In the genomic region with DNA sequence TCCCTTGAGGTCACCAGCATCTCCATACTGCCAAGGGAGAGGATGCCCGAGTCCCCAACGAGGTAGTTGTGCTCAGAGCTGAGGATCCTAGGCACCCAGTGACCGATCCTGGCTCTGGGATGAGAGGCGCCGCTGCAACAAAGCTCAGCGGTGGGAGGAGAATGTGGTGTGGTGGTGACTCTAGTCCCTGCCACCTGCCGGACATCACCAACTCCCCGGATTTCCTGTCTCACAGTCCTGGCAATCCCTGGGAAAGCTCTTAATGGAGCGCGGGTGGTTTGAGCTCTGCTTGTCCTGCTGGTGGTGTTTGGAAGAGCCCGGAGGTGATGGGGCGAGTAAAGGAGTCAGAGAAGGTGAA, we compare ENCODE assay signal across 8 mouse cellular contexts. TPM values are rescaled to one million over a fixed set of nuclear protein-coding genes. Genes with fewer than 3 reads are reported as not detected.
DNase-seq lines count a peak whose midpoint lies in the region; ATAC-seq and TF ChIP-seq lines count a peak whose summit lies in the region.

No protein-coding gene starts in this region.

- peak; percentile 68 for ATAC-seq in forebrain, embryonic 11.5 days (replicated peaks; ENCODE audit: low FRiP score)
- peak; percentile 62 for ATAC-seq in neural tube, embryonic 12.5 days (ENCODE audit: low FRiP score, low read depth)

- no peak for TF ChIP-seq EP300 in heart, adult 2 months (IDR thresholded peaks at IDR 0.05; ENCODE audit: insufficient read depth, low read depth, low read length)

- 0% methylated on average over 12 of the region's 12 CpGs for WGBS in heart, adult 2 months
- WGBS in forebrain, embryonic 11.5 days, result under 1% methylated on average over 12 of the region's 12 CpGs
- 2% methylated on average over 12 of the region's 12 CpGs for WGBS in neural tube, embryonic 12.5 days

- H3K36me3 ChIP-seq in heart, adult 2 months (ENCODE audit: control insufficient read depth, insufficient read depth, low read length), result no peaks in the 10 kb centered on the region
- no peaks in the 10 kb centered on the region for H3K36me3 ChIP-seq in forebrain, embryonic 11.5 days (ENCODE audit: control insufficient read depth, insufficient read depth, low read length)
- no peaks in the 10 kb centered on the region for H3K36me3 ChIP-seq in neural tube, embryonic 12.5 days

- H3K9ac ChIP-seq in heart, adult 2 months (ENCODE audit: low read depth, low read length), result peak overlapping the region; percentile 21; the same call in 1 of the 2 replicates
- H3K9ac ChIP-seq in forebrain, embryonic 11.5 days (ENCODE audit: low read length), result peak overlapping the region; percentile 57
- H3K9ac ChIP-seq in neural tube, embryonic 12.5 days, result peak overlapping the region; percentile 53

- H3K4me2 ChIP-seq in forebrain, embryonic 11.5 days (ENCODE audit: low read depth, low read length, severe bottlenecking), result peak overlapping the region; percentile 97
- H3K4me2 ChIP-seq in neural tube, embryonic 12.5 days (replicated peaks), result peak overlapping the region; percentile 99

- TF ChIP-seq CTCF in heart, adult 2 months (IDR thresholded peaks at IDR 0.05), result no peak

- no peaks in the 10 kb centered on the region; the same call in 1 of the 2 replicates for H3K4me1 ChIP-seq in heart, adult 2 months (ENCODE audit: control insufficient read depth, insufficient read depth, low read length)
- H3K4me1 ChIP-seq in forebrain, embryonic 11.5 days (replicated peaks; ENCODE audit: control insufficient read depth, insufficient read depth, low read length), result 0 out of 2 replicates have a peak, but pooled peaks cover 2% of the 10 kb centered on the region
- peaks cover 12% of the 10 kb centered on the region for H3K4me1 ChIP-seq in neural tube, embryonic 12.5 days

- H3K27me3 ChIP-seq in heart, adult 2 months (ENCODE audit: control insufficient read depth, insufficient read depth, low read length), result no peaks in the 10 kb centered on the region
- no peaks in the 10 kb centered on the region; the same call in none of the 2 replicates for H3K27me3 ChIP-seq in forebrain, embryonic 11.5 days (ENCODE audit: control insufficient read depth, insufficient read depth, low read length)
- peaks cover 7% of the 10 kb centered on the region; the same call in 1 of the 2 replicates for H3K27me3 ChIP-seq in neural tube, embryonic 12.5 days (replicated peaks)

- no peaks in the 10 kb centered on the region for H3K79me2 ChIP-seq in heart, adult 2 months (replicated peaks; ENCODE audit: control insufficient read depth, insufficient read depth, low read length)

- no peak for TF ChIP-seq POLR2A in heart, adult 2 months (IDR thresholded peaks at IDR 0.05; ENCODE audit: insufficient read depth, low read depth, low read length)

- DNase-seq in heart, adult 2 months, result peak; percentile 4 to 25
- no peak for DNase-seq in heart, postnatal 14 days
- peak; percentile 41 for DNase-seq in ZHBTc4 (ENCODE audit: low read depth, low spot score)
- peak; percentile 61 for DNase-seq in forebrain, embryonic 11.5 days (ENCODE audit: low spot score)
- DNase-seq in layer of hippocampus, postnatal 10 days (ENCODE audit: low spot score in 2 of 2), result peak; percentile 38 to 54
- no peak for DNase-seq in urinary bladder, postnatal 36 days (ENCODE audit: low spot score in 2 of 2)
- DNase-seq in thymus, postnatal 14 days, result no peak

- H3K27ac ChIP-seq in heart, adult 2 months, result no peak overlapping the region; the same call in 1 of the 2 replicates
- H3K27ac ChIP-seq in forebrain, embryonic 11.5 days (ENCODE audit: low read depth, low read length), result no peak overlapping the region
- no peak overlapping the region for H3K27ac ChIP-seq in neural tube, embryonic 12.5 days

- intact Hi-C loops in heart, adult 2 months (cut with DNase I), result no loop called here
- intact Hi-C loops in heart, postnatal 14 days (cut with DNase I), result no loop called here

- H3K9me3 ChIP-seq in forebrain, embryonic 11.5 days (ENCODE audit: control insufficient read depth, low read length), result no peaks in the 10 kb centered on the region
- no peaks in the 10 kb centered on the region for H3K9me3 ChIP-seq in neural tube, embryonic 12.5 days

- H3K4me3 ChIP-seq in heart, adult 2 months, result peak overlapping the region; percentile 38
- H3K4me3 ChIP-seq in forebrain, embryonic 11.5 days (ENCODE audit: low read depth, low read length), result peak overlapping the region; percentile 52
- peak overlapping the region; percentile 51 for H3K4me3 ChIP-seq in neural tube, embryonic 12.5 days

RNA-seq across cellular contexts. Expression of a gene that starts 0.9 kb away (rescaled TPM):
- 1 to 10 TPM in 1 of 2 experiments, under 1 TPM in 1; 0.81 to 1.0 TPM for total RNA-seq in heart, adult 2 months (2021)
- 1.9 and 3.3 TPM in 2 replicates for polyA plus RNA-seq in heart, adult 2 months (2012; rRNA removed)
- total RNA-seq in heart, postnatal 14 days (2021), result 1 to 10 TPM; 1.1 to 1.2 TPM
- 0.43 and 0.71 TPM in 2 replicates for polyA plus RNA-seq in forebrain, embryonic 11.5 days (2014; fragmentation: Nextera tagmentation; extraction: Ambion mirVana)
- total RNA-seq in layer of hippocampus, postnatal 10 days (2021), result 10 to 100 TPM; 17.8 to 18.0 TPM
- polyA plus RNA-seq in neural tube, embryonic 12.5 days (2016; fragmentation: Nextera tagmentation; extraction: Ambion mirVana), result 0.56 and 0.72 TPM in 2 replicates

Comparison
In these comparisons a context has a peak if more than half of its experiments do, and no peak if none do; other contexts are left out.
1. DNase-seq: peak in heart, adult 2 months (2 of 2), ZHBTc4 (single experiment), forebrain, embryonic 11.5 days (single experiment) and layer of hippocampus, postnatal 10 days (2 of 2); none in heart, postnatal 14 days (0 of 2), urinary bladder, postnatal 36 days (0 of 2) and thymus, postnatal 14 days (single experiment).
2. RNA of a gene that starts 0.9 kb away (total RNA-seq): 17.8 to 18.0 TPM in layer of hippocampus, postnatal 10 days; 1.1 to 1.2 TPM in heart, postnatal 14 days and 0.81 to 1.0 TPM in heart, adult 2 months; every median in the first group is over 4 times any median in the second.
3. Peak in every context shown above with its lines, with median percentiles within 50 percentile points of each other: H3K4me3 ChIP-seq and H3K9ac ChIP-seq.